Mouse (Mus musculus) ovary, postnatal 10 days (tissue): ENCODE data around the gene Ptprcap.
A peak's percentile ranks its signal among the peaks of the same experiment; 100 is the strongest.

ENCODE experiments used
- DNase-seq: peaks from one replicate; pipeline ENCODE4 v3.0.0; 2022; ENCODE audit warnings: low spot score

The Ptprcap gene

GRCm38 (mm10) chr19:4166678-4167476 is 13.5 kb downstream of the Ptprcap start:
- DNase-seq: no peak

DNA sequence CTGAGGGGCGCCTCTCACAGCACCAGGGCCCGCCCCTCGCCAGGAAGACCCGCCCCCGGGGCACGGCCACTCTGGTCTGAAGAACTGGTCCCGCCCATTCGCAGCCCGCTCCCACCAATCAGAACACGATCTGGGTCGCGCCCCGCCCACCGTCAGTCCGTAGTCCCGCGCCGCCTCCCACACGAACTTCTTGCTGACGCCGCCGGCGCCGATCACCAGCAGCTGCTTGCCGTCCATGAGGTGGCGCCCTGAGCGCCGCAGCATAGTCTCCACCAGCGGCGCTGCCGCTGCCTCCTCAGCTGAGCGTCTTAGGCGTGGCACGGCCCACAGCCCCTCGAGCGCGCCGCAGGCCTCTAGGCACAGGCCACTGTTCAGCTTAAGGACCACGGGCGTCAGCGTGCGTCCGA is 16.0 kb downstream of the Ptprcap start:
- peak; percentile 96 for DNase-seq

GRCm38 (mm10) chr19:4169810-4170209 is 16.4 kb downstream of the Ptprcap start:
- no peak for DNase-seq

DNA sequence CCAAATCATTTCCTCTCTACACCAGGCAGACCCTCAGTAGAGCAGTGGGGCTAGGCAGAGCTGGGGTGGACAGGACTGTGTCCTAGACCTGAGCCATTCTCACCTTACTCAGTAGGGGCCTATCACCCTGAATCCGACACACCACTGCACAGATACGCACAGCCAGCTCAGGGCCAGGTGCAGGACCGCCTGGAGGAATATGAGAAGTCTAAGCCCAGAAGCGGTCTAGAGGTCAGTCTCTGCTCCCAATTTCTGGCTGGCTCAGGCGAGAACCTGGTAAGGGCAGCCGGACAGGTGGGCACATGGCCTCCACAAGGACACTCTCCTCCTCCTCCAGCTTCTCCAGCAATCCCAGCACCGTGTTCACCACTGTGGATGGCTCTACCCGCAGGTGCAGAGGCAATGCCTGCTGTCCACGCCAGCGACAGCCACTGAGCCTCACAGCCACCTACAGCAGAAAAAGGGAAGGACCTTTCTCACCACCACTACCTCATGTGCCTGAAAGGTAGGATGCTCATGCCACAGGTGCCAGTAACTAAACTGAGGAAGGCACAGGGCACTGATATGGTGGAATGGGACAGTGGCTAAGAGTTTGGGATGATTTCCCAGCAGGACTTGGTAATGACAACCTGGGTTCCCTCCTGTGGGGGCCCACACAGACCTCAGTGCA is 17.5 kb downstream of the Ptprcap start:
- DNase-seq: no peak

DNA sequence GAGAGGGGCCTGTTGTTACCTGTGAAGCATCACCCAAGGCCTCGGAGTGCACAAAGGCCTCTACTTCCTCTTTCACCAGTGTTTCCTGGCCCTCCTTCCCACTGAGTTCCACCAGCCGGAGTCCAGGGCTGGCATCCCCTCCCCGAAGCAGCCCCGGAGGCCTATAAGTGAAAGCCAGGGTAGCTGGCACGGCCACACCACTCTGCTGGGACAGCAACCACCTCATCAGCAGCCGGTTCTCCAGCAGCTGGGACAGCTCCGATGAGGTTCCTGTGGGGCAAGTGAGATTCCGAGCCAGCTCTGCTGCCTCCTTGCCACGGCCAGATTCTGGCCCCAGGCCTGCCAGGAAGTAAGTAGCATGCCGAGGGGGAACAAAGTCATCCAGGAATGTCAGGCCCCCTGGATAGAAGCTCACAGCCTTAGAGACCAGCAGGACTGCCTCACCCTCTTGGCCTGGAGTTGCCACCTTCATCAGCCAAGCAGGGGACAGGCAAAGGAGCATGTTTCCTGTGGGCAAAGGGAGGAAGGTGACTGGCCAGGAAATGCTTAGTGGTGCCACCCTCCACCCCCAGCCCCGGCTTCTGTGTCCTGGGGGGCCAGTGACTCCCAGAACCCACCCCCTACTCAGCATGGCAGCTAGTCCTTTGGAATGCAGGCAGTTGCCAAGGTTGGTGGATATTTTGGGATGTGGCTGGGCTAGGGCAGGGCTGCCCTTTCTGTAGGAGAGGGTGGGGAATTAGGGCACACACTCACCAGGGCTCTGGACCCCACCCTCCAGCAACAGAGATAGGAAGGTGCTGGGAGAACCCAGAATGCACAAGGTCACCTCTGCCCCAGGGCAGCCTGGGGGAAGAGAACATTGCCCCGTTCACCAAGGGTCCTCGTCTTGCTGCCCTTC is 18.2 kb downstream of the Ptprcap start:
- DNase-seq: no peak

DNA sequence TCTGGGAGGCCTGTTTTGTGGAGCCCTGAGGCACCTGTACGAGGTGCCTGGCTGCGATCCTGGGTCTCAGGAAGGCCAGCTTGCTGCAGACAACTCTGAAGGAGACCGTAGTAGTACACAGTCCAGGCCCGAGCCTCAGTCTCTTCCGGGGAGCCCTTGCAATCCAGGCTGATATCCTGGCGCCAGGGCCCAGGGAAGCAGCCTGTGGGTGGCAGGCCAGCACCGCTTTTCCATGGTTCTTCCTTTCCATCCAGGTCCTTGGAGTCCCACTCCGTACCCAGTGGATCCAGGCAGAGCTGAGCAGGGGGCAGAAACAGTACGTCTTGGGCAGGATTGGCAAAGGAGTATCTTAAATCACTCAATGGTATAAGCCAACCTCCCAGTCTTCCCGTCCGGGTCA is 19.5 kb downstream of the Ptprcap start:
- no peak for DNase-seq

DNA sequence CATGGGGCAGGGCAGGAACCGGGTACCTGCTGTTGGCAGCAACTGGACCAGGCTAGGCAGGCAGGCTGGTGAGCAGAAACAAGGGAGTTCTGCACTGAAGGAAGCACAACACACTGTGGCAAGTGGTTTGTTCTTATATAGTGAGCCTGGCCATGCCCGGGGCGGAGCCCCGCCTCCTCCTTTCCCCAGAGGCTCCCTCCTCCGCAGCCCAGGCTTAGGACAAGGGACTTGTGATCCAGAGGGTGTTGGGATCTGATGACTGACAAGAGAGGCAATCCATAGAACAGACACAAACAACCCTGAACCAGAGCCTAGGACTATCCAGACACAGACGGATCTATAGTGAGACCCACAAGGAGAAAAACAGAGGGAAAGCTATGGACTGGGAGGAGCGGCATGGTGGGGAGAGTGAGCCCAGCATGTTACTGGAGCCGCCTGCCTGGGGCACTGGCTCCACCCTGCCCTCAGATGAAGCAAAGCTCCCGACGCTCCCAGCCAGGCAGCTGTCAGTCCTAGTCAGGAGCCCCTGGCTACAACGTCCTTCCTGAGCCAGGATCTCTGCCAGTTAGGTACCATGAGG is 22.1 kb downstream of the Ptprcap start, which contains the start of gene Carns1:
Gene Carns1 (minus strand): TSS at position 112 of the 580 bp plus-strand sequence.
- DNase-seq: no peak

DNA sequence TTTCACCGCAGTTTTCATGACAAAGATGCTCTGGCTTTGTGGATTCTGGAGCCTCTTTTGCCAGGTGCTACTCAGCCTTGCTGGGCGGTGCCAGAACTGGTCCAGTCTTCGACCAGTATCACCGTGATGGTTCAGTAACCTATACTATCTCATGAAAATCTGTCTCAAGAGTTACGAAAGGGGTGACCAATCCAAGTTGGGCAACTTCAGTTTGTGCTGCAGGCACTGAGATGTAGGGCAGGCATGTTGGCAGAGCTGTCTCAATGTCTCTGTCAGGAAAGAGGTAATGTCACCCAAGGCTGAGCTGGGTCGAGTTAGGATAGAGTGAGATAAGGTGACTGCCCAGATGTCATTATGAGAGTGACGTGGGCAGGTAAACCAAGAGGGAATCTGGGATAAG is 27.0 kb downstream of the Ptprcap start:
- DNase-seq: no peak

GRCm38 (mm10) chr19:4181892-4182291 is 28.5 kb downstream of the Ptprcap start:
- no peak for DNase-seq

- no peak for DNase-seq
Observed at GRCm38 (mm10) chr19:4183689-4184088, 30.3 kb downstream of the Ptprcap start.

DNA sequence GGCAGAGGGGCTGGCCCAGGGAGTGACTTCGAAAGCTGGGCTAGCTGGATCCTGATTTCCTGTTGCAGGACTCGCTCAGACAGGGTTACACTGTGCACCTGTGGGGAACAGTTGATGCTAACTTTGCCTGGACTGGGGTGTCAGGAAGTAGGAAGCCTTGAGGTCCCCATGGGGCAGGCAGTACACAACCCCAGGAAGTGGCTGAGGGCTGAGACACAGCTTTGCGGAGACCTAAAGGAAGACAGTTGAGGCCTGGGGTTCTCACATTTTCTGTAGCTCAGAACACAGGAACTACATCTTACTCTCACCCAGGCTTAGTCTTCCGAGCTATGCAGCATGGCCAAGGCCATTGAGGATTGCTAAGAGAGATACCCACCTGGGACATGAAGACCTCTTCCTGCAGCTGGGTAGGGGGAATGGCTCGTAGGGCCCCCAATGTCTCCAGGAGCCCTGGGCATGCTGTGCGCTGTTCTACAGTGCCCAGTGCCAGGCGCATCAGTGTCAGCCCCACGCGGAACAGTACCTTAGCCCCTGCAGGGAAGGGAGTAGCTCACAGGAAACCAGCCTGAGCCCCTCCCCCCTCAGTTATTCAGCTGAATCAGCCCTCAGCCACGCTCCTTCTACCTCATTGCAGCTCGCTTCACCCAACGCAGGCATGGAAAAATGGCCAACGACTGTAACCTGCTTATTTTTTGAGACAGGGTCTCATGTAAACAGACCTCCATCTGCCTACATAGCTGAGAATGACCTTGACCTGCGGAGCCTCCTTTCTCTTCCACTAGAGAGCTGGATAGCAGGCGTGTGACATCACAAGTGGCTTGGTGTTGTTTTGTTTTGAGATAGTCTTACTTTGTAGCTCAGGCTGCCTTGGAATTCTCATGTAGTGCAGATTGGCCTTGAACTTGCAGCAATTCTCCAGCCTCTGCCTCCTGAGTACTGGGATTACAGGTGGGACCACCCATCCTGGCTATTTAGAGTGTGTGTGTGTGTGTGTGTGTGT is 31.9 kb downstream of the Ptprcap start:
- no peak for DNase-seq

GRCm38 (mm10) chr19:4187303-4187702 is 33.9 kb downstream of the Ptprcap start:
- no peak for DNase-seq

- no peak for DNase-seq
Observed at GRCm38 (mm10) chr19:4189051-4189620, 35.7 kb downstream of the Ptprcap start.

DNA sequence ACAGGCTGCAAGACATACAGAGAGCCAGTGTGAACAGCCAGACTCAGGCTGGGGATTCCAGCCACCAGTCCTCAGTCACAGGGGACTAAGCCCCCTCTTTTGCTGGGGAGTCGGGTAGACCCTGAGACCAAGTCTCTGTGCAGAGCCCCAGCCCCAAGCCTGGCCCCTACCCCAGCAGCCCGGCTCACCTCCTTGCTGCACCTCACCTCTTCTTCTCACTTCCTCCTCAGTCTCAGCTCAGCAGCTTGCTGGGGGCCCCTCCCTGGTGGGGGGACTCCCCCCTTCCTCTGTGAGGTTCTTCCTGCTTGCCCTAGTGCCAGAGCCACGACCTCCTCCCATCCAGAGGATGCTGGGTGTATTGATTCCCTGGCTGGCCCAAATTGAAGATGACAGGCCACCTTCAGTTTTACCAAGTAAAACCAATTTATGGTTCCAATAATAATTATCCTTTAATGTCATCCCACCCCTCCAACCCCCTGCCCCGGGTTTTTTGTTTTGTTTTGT is 37.5 kb downstream of the Ptprcap start, which contains the start of gene Tbc1d10c:
Gene Tbc1d10c (minus strand): TSS at position 454 of the 504 bp plus-strand sequence.
- DNase-seq: no peak

DNA sequence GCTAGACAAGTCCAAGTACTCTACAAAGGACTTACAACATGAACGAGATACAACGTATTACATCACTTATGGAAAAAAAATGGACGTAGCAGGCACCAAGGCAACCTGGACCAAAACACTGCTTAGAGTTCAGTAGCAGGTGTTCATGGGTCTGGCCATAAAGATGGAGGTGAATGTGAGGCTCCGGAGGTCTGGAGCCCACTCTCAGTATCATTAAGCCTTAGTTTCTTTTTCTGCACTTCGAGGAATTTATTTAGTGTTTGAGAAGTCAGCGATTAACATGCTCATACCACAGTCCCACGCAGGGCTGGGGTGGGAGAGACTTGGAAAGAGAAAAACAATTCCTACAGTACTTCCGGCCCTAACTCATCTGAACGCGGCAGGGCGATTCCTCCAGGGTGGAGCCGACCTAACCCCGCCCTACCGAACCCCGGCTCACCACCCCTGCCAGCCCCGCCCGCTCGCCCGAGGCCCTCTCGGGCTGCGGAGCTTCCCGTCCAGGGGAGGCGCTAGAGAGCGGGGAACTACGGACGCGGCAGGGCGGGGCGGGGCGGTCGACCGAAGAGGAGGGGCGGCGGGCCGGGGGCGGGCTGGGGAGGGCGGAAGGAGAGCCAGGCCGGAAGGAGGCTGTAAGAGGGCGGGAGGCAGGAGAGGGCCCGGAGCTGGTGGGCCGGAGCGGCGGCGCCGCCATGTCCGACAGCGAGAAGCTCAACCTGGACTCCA is 38.3 kb downstream of the Ptprcap start, which contains the start of gene Ppp1ca:
Gene Ppp1ca (plus strand): TSS at position 538 of the 723 bp plus-strand sequence.
- DNase-seq: peak; percentile 91

- DNase-seq: no peak
Observed at GRCm38 (mm10) chr19:4192251-4192985, 39.0 kb downstream of the Ptprcap start.

- DNase-seq: no peak
Observed at GRCm38 (mm10) chr19:4193129-4193528, 39.7 kb downstream of the Ptprcap start.

- DNase-seq: no peak
Observed at GRCm38 (mm10) chr19:4194021-4194724, 40.8 kb downstream of the Ptprcap start.
